Mouse (Mus musculus): Measurements from ENCODE around the gene Gm49387. TPM values are rescaled to one million over a fixed set of nuclear protein-coding genes. Genes with fewer than 3 reads are reported as not detected.

The Gm49387 gene
- polyA plus RNA-seq, 1 experiment from 2014 or later: 1.7 TPM

DNA sequence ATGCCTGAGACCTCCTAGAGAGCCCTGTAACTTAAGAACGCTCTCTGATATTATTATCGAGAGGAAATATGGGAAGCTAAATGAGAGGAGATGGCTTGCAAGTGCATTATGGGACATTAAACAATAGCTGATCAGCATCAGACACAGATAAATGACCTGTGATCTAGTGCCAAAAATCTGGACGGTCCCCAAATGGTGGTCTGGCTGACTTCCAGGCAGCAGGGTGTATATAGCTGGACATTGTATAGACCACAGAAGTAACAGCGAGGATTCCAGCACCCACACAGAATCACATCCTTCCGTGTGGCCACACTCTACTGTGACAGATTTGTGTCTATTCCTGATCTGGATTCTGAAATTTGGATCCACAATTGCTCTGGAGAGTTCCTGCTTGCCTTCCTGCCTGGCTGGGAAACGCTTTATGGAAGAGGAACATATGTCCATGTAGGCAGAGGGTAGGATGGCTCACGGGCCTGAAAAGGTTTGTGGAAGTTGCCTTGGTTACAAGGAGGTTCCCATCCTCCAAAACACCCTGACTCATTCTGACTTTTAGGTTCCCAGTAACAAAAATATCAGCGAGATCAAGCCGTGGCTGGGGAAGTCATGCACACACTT is 68.0 kb downstream of the Gm49387 start:
- Histone ChIP-seq H3K4me3 (ENCODE audit: low read depth, low read length) (no peak overlapping the region), H3K9ac (replicated peaks; ENCODE audit: low read depth) (no peak overlapping the region), H3K9me3 (ENCODE audit: low read length) (no peaks in the 10 kb centered on the region), H3K27ac (ENCODE audit: low read length) (no peak overlapping the region), H3K27me3 (replicated peaks; ENCODE audit: insufficient read depth, low read length) (no peaks in the 10 kb centered on the region), H3K4me2 (replicated peaks; ENCODE audit: low read depth, low read length) (no peak overlapping the region), H3K4me1 (ENCODE audit: insufficient read depth, low read depth, low read length) (no peaks in the 10 kb centered on the region; the same call in 1 of the 2 replicates), H3K36me3 (ENCODE audit: insufficient read depth, low read length) (no peaks in the 10 kb centered on the region)
- WGBS: 44% methylated on average over 9 of the region's 9 CpGs
- ATAC-seq (no peak), DNase-seq (ENCODE audit: low spot score) (no peak)
- TF ChIP-seq CTCF (IDR thresholded peaks at IDR 0.05): no peak
- no peak for TF ChIP-seq EP300 (IDR thresholded peaks at IDR 0.05)

DNA sequence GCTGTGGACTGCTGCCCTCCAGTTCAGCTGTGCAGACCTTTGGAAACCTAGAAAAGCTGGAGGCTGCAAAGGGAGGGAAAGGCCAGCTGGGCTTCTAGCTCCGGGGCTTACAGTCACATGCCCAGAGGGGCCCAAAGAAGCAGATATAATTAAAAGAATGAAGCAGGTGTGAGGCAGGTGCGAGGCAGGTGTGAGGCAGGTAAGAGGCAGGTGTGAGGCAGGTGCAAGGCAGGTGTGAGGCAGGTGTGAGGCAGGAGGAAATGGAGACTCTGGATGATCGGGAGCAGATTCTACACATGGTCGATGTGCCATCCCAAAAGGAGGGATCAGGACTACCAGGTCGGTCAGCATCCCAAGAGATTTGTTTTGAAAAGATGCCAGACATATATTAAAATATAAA is 69.3 kb downstream of the Gm49387 start:
- TF ChIP-seq CTCF (IDR thresholded peaks at IDR 0.05) (no peak), EP300 (IDR thresholded peaks at IDR 0.05) (no peak)
- Histone ChIP-seq H3K9ac (replicated peaks; ENCODE audit: low read depth) (no peak overlapping the region), H3K27ac (ENCODE audit: low read length) (no peak overlapping the region), H3K27me3 (replicated peaks; ENCODE audit: insufficient read depth, low read length) (no peaks in the 10 kb centered on the region), H3K9me3 (ENCODE audit: low read length) (no peaks in the 10 kb centered on the region), H3K4me3 (ENCODE audit: low read depth, low read length) (no peak overlapping the region), H3K4me1 (ENCODE audit: insufficient read depth, low read depth, low read length) (no peaks in the 10 kb centered on the region; the same call in 1 of the 2 replicates), H3K36me3 (ENCODE audit: insufficient read depth, low read length) (no peaks in the 10 kb centered on the region), H3K4me2 (replicated peaks; ENCODE audit: low read depth, low read length) (no peak overlapping the region)
- ATAC-seq (no peak), DNase-seq (ENCODE audit: low spot score) (no peak)
- 82% methylated on average over 5 of the region's 5 CpGs for WGBS

DNA sequence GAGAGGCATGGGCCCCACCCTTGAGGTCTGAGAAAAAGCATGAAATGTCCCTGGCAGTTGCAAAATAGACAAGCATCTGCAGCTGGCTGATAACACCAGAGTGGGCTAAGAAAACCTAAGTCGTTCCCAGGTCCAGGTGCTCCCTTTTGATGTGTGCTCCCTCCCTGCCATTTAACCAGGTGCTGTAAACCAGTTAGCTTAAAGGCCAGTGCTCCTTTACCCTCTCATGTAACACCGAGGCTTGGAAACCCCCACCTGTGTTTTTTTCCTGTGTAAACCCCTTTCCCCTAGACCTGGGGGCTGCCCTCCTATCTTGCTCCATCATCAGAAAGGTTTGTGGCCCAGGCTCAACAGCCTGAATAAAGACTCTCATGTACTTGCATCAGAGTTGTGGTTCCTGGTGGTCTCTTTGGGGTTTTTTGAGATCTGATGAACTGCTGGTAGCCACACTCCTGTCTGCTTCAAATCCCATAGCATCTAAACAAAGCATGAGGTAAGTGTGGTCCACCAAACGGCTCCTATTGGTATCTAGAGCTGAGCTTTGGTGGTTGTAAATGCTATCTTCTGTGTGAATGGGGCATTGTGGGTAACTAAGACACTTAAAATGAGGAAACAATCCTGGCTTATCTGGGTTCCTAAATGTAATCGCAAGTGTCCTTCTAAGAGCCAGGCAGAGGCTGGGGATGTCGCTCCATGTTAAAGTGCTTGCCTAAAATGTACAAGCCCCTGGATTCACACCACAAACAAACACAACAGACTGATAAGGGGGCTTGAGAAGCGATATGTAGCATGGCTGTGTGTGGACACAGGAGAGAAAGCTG is 70.3 kb downstream of the Gm49387 start:
- DNase-seq (ENCODE audit: low spot score): no peak
- Histone ChIP-seq H3K9me3 (ENCODE audit: low read length) (no peaks in the 10 kb centered on the region), H3K36me3 (ENCODE audit: insufficient read depth, low read length) (no peaks in the 10 kb centered on the region), H3K4me3 (ENCODE audit: low read depth, low read length) (no peak overlapping the region), H3K27ac (ENCODE audit: low read length) (no peak overlapping the region), H3K4me2 (replicated peaks; ENCODE audit: low read depth, low read length) (no peak overlapping the region), H3K9ac (replicated peaks; ENCODE audit: low read depth) (no peak overlapping the region), H3K4me1 (ENCODE audit: insufficient read depth, low read depth, low read length) (no peaks in the 10 kb centered on the region; the same call in 1 of the 2 replicates), H3K27me3 (replicated peaks; ENCODE audit: insufficient read depth, low read length) (no peaks in the 10 kb centered on the region)
- no peak for ATAC-seq
- TF ChIP-seq EP300 (IDR thresholded peaks at IDR 0.05): no peak
- no peak for TF ChIP-seq CTCF (IDR thresholded peaks at IDR 0.05)
- 52% methylated on average over 6 of the region's 6 CpGs for WGBS

DNA sequence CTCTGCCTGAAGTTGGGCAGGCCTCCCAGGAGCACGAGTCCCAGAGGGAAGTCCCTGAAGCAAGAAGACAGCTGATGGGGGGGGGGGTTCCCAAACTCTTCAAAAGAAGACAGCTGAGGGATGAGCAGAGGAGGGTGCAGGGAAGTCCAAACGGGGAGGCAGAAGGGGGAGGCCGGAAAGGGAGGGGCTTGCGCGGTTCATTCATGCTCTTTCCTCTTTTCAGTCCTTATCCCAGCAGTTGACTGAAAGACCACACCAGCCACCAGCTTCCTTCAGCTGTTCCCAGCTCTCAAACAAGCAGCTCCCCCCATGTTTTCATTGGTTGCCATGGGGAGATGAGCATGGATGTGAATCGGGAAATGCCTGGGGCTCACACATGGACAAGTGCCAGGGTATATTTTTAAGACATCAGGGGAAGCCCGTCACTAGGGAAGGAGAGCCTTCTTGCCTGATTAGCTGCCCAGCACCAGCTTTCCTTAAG is 71.5 kb downstream of the Gm49387 start:
- H3K4me1 ChIP-seq (ENCODE audit: insufficient read depth, low read depth, low read length): no peaks in the 10 kb centered on the region; the same call in 1 of the 2 replicates
- no peak overlapping the region for H3K4me3 ChIP-seq (ENCODE audit: low read depth, low read length)
- no peaks in the 10 kb centered on the region for H3K36me3 ChIP-seq (ENCODE audit: insufficient read depth, low read length)
- DNase-seq (ENCODE audit: low spot score): peak; percentile 78
- no peaks in the 10 kb centered on the region for H3K27me3 ChIP-seq (replicated peaks; ENCODE audit: insufficient read depth, low read length)
- peak; percentile 63 for ATAC-seq
- H3K4me2 ChIP-seq (replicated peaks; ENCODE audit: low read depth, low read length): no peak overlapping the region
- TF ChIP-seq CTCF (IDR thresholded peaks at IDR 0.05) (no peak), EP300 (IDR thresholded peaks at IDR 0.05) (no peak)
- H3K9ac ChIP-seq (replicated peaks; ENCODE audit: low read depth): no peak overlapping the region
- no peaks in the 10 kb centered on the region for H3K9me3 ChIP-seq (ENCODE audit: low read length)
- WGBS: 37% methylated on average over 7 of the region's 7 CpGs
- H3K27ac ChIP-seq (ENCODE audit: low read length): no peak overlapping the region

DNA sequence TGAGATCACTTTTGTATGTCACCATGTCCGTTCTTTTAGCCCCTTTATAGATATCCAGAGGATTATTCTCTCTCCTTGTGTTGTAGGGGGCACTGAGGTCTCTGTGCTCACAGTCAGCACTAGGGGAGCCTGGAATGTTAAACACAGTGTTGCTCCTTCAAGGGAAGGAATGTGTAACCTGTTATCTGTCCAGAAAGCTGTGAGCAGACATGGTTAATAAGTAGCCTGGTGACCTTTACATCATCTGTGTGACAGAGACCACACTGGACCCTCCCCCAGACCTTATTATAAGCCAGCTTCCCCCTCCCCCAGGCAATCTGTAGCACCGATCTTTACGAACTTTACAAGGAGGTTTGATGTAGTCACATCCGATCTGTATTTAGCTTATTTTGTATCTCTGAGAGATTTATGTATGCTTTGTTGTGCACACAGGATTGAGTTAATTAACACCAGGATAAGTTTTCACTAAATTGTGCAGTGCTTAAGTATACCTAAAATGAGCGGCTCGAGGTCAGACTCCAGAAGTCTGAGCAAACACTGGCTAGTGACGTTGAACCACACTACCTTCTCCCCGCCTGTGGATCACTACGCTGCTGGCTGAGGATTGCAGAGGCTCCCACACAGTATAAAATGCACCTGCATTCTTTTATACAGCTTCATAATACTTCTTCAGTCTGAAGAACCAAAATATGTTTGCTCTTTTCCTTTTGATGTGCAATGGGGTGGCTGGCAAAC is 75.0 kb downstream of the Gm49387 start:
- Histone ChIP-seq H3K9me3 (ENCODE audit: low read length) (no peaks in the 10 kb centered on the region), H3K9ac (replicated peaks; ENCODE audit: low read depth) (no peak overlapping the region), H3K4me3 (ENCODE audit: low read depth, low read length) (no peak overlapping the region), H3K36me3 (ENCODE audit: insufficient read depth, low read length) (no peaks in the 10 kb centered on the region), H3K4me1 (ENCODE audit: insufficient read depth, low read depth, low read length) (no peaks in the 10 kb centered on the region; the same call in 1 of the 2 replicates), H3K4me2 (replicated peaks; ENCODE audit: low read depth, low read length) (no peak overlapping the region), H3K27ac (ENCODE audit: low read length) (no peak overlapping the region), H3K27me3 (replicated peaks; ENCODE audit: insufficient read depth, low read length) (no peaks in the 10 kb centered on the region)
- DNase-seq (ENCODE audit: low spot score) (no peak), ATAC-seq (no peak)
- WGBS: 40% methylated on average over 9 of the region's 9 CpGs
- TF ChIP-seq CTCF (IDR thresholded peaks at IDR 0.05): no peak
- TF ChIP-seq EP300 (IDR thresholded peaks at IDR 0.05): no peak

All from lung, postnatal 0 days (tissue).